Mouse (Mus musculus): ENCODE data around the gene Ptprn2.

- TF ChIP-seq CTCF (IDR thresholded peaks at IDR 0.05; ENCODE audit: control insufficient read depth, insufficient read depth, insufficient replicate concordance, low read depth, low read length): no peak
- TF ChIP-seq POLR2A (IDR thresholded peaks at IDR 0.05; ENCODE audit: control insufficient read depth, low read depth, low read length): no peak
Observed at GRCm38 (mm10) chr12:117025676-117026075, 540.2 kb downstream of the Ptprn2 start.
